Mouse (Mus musculus) regulatory T cell (primary cell): Measurements from ENCODE around the gene Naa30.
"Not testable (repeated sequence)": the region's sequence is repeated elsewhere in the genome, so short reads cannot be mapped to it uniquely, and the experiment has no call there.

Source experiments
- in situ Hi-C: fragments of 300-600 bp; cut with MboI, MseI; formaldehyde crosslinking; loops from one replicate; pipeline ENCODE4 v1.15.1; 2025; ENCODE audit warnings: high pct_unique_total_duplicates

Gene Naa30

GRCm38 (mm10) chr14:49171867-49172581 lies at the start of gene Naa30:
Gene Naa30 (plus strand): TSS chr14:49172226.
- in situ Hi-C loops: loop anchor here (10.0 kb wide), 1 partner anchor 107 kb away; the partner anchor contains the start of genes Ap5m1 and Exoc5

GRCm38 (mm10) chr14:49127162-49127779 lies 44.8 kb upstream of the Naa30 start:
- in situ Hi-C loops: no loop called here

DNA sequence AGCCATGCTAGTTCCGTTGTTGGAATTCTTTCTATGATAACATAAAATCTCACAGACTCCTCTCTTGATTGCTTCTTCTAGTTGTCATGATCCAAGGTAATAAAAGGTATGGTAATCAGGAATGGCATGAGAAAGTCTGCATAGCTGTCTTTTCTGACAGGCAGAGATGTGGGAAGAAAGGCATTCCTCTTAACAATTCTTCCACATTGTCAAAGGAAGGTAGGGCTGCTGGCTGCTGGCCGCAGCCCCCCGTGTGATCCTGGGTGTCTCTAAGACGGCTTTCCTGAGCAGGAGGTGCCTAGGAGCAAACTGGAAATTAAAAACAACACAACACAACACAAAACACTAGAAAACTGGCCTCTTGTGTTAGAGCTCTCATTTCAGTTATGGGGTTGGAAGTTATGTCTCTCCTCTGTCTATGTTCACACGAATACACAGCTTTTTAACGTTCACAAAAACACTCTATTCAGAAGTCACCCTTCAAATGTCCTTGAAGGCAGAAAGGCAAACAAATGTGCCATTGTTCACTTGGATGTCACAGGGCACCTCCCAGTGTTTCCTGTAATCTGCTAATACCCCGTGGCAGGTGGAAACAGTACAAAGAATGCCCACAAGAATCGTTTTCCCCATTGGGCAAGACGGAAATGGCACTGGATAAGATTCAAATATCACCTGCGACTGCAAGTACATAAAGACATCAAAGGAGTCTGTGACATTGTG lies 43.3 kb upstream of the Naa30 start:
- in situ Hi-C loops: no loop called here

DNA sequence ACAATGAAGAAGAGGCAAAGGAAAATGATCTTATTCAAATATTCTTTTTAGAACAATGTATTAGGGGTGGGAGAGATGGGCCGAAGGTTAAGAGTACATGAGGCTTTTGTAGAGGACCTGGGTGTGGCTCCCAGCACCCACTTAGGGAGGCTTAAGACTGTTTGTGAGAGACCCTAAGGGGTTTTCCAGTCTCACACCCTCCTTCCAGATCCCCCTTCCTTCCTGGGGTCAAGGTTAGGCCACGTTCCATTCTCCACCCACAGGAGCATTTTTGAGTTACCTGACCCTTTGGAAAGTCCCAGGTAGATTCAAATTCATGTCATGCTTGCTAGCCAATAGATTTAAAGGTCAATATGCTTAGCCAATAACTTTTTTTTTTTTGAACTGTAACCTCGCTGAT lies 39.6 kb upstream of the Naa30 start:
- in situ Hi-C loops: no loop called here

GRCm38 (mm10) chr14:49138171-49138570 lies 33.9 kb upstream of the Naa30 start:
- in situ Hi-C loops: no loop called here

- in situ Hi-C loops: no loop called here
Measured at GRCm38 (mm10) chr14:49140756-49141155, 31.3 kb upstream of the Naa30 start.

DNA sequence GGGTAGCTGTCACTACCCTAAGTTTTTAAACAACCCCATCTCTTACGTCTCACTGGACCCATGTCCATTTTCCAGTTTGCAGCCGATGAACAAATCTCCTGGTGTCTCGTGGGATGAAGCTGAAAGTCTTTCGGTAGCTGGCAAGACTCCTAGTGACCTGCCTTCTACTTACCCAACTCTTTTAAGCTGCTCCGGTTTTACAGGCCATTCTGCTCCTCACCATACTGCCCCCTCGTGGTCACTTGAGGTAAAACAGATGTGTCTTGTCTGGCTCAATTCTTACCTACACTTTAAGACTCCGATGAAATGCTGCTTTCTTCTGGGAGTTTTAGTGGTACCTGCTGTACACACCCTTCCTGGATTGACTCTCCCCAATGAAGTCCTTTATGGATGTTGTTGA lies 18.2 kb upstream of the Naa30 start:
- in situ Hi-C loops: no loop called here

GRCm38 (mm10) chr14:49155572-49155971 lies 16.5 kb upstream of the Naa30 start:
- in situ Hi-C loops: no loop called here

DNA sequence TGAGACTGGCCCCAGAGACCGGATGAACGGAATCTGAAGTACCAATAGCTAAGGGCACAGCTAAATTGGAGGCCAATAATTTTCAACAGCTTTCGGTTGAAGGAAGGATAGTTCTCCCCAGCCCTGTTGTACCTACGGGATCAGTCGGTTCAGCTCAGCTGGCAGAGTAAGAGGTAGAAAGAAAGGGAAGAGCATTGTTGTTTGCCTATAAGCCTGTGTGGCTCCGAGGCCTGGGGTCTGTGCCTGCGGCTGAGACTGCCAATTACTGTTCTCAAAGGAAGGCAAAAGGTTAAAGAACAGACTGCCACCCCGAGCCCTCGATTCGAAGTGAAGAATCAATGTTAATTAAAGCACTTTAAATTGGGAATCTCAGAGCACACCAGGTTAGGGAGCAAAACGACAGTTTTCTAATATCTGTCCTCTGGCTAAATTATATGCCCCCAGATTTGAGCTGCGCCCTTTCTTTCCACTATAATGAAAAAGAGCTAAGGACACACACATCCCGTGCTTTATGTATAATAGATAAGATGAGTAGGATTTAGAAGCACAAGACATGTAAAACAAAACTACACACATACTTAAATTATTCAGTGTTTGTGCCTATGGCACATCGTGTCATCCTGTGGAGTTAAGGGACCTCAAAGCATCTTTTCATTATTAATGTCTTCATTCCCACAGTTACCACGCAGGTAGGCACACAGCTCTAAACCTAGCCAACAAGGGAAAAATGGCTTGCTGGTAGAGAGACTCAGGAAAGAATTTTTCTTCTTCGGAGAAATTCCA lies 13.7 kb upstream of the Naa30 start:
- in situ Hi-C loops: no loop called here

GRCm38 (mm10) chr14:49171286-49171685 lies 740 bp upstream of the Naa30 start:
- in situ Hi-C loops: loop anchor here (10.0 kb wide), 1 partner anchor 106 kb away; the partner anchor contains the start of genes Ap5m1 and Exoc5

GRCm38 (mm10) chr14:49172582-49172988 lies 559 bp downstream of the Naa30 start:
- in situ Hi-C loops: loop anchor here (10.0 kb wide), 1 partner anchor 108 kb away; the partner anchor contains the start of genes Ap5m1 and Exoc5

- in situ Hi-C loops: loop anchor here (10.0 kb wide), 1 partner anchor 109 kb away; the partner anchor contains the start of genes Ap5m1 and Exoc5
Measured at GRCm38 (mm10) chr14:49173290-49174135, 1.5 kb downstream of the Naa30 start.

DNA sequence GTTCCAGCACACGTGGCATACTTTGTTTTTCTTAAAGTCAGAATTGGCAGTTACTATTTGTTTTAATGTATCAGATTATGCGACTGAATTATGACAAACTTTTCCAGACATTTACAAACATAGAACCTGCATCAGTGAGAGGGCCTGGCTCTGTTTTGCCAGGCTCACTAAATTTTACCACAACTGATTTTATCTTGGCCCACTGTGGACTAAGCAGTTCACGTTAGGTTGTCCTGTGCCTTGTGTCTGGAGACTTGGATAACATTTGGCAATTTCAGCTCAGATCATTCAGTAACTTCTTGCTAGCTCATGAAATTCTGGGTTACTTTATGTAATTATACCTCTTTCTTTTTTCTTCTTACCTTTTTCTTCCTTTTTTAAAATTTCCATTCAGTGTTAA lies 7.7 kb downstream of the Naa30 start:
- in situ Hi-C loops: loop anchor here (10.0 kb wide), 1 partner anchor 115 kb away; the partner anchor contains the start of genes Ap5m1 and Exoc5

DNA sequence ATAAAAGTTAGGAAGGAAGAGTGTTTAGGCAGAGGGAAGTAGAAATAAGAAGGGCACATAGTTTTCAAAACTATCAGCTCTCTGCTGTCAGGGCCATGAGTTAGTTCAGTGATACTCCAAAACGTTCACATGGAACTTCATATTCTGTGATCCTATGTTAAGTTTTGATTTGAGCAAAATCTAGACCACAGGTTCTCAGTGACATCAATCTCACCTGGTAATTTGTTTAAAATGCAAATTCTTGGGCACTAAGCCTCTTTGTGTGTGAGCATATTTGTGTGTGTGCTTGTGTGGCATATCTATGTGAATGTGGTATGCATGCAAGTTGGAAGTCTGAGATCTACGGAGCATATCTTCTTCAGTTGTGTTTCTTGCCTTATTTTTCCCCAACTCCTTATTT lies 14.2 kb downstream of the Naa30 start:
- in situ Hi-C loops: loop anchor here (5.0 kb wide), 1 partner anchor 46 kb away; no protein-coding TSS in a partner anchor

DNA sequence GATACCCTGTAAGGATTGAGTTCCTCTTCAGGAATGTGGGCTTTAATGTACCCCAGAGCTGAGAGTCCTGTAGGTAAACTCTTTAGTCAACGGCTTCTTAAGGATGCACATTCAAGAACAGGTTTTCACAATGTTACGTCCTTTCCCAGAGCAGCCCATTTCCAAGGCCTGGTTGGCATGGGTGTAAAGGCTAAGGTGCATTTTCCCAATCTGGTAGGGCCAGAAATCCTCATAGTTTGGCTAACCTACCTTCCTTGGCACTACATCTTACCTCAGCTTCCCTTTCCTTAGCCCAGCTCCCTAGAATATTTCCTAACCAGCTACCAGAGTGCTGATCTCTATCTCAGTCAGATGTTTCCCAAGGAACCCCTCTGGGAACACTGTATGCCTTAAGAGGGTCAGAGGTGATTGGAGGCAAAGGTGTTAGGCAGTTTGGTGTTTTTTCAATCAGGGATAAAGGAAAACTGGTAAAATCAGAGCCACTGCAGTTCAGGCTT lies 25.1 kb downstream of the Naa30 start:
- in situ Hi-C loops: no loop called here

- in situ Hi-C loops: no loop called here
Measured at GRCm38 (mm10) chr14:49201073-49201778, 29.2 kb downstream of the Naa30 start.

- in situ Hi-C loops: not testable (repeated sequence)
Measured at GRCm38 (mm10) chr14:49210215-49210614, 38.2 kb downstream of the Naa30 start.

GRCm38 (mm10) chr14:49218677-49219076 lies 46.7 kb downstream of the Naa30 start:
- in situ Hi-C loops: no loop called here

DNA sequence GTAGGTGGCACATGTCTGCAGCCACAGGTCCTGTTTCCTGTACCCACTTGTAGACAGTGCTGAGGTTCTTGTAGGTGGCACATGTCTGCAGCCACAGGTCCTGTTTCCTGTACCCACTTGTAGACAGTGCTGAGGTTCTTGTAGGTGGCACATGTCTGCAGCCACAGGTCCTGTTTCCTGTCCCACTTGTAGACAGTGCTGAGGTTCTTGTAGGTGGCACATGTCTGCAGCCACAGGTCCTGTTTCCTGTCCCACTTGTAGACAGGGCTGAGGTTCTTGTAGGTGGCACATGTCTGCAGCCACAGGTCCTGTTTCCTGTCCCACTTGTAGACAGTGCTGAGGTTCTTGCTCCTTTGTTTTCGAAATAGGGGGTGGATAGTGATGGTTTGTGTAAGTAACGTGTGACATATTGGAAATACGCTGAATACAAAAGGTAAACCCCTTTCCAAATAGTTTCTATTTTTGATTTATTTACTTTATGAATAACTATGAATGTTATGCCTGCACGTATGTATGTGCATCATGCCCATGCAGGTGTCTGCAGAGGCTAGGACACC lies 47.5 kb downstream of the Naa30 start:
- in situ Hi-C loops: not testable (repeated sequence)
